Mouse (Mus musculus) CD4-positive, CD25-positive, alpha-beta regulatory T cell (primary cell): Measurements from ENCODE around the gene Snx3. TPM values are rescaled to one million over a fixed set of nuclear protein-coding genes. Genes with fewer than 3 reads are reported as not detected.

Experiments used
- polyA plus RNA-seq: library from polyadenylated mRNA; unstranded; fragments of 100-300 nt; shearing (Covaris generic); gene quantifications from one replicate; pipeline ENCODE4 v1.2.1, GENCODE M21; 2017

Gene Snx3
- polyA plus RNA-seq: 362 TPM

GRCm38 (mm10) chr10:42501775-42502348 is at the start of gene Snx3:
Gene Snx3 (plus strand): TSS chr10:42502030.

GRCm38 (mm10) chr10:42478341-42478720 is 23.5 kb upstream of the Snx3 start, which contains the start of gene Afg1l:
Gene Afg1l (minus strand): TSS chr10:42478565.

GRCm38 (mm10) chr10:42583157-42583872 is 81.5 kb downstream of the Snx3 start, which contains the start of the genes Nr2e1 and Ostm1:
Gene Nr2e1 (minus strand): TSS chr10:42583632.
Gene Ostm1 (plus strand): TSS chr10:42583822.

Other genes starting within 250 kb of the Snx3 start
- 4.2 TPM for gene Foxo3, start 225.3 kb upstream of the Snx3 start, polyA plus RNA-seq
- gene Afg1l, start 23.5 kb upstream of the Snx3 start, polyA plus RNA-seq: 7.2 TPM
- gene Nr2e1, start 81.6 kb downstream of the Snx3 start, polyA plus RNA-seq: not detected
- 68.6 TPM for gene Ostm1, start 81.8 kb downstream of the Snx3 start, polyA plus RNA-seq